Comparison of ENCODE assay signal across 8 mouse cellular contexts in genomic region chr2:153492573-153493392, GRCm38 (mm10). TPM values are rescaled to one million over a fixed set of nuclear protein-coding genes. Genes with fewer than 3 reads are reported as not detected.
DNase-seq lines count a peak whose midpoint lies in the region; ATAC-seq and TF ChIP-seq lines count a peak whose summit lies in the region.

Gene 4930404H24Rik (plus strand): TSS chr2:153492790.

- H3K9ac ChIP-seq in embryonic facial prominence, embryonic 13.5 days: peak within 1 kb of the TSS; percentile 71
- H3K9ac ChIP-seq in heart, embryonic 14.5 days (ENCODE audit: low read length): peak within 1 kb of the TSS; percentile 85
- H3K9ac ChIP-seq in kidney, postnatal 0 days (ENCODE audit: low read depth, low read length): peak within 1 kb of the TSS; percentile 69
- H3K9ac ChIP-seq in liver, embryonic 16.5 days (ENCODE audit: low read depth, low read length): peak within 1 kb of the TSS; percentile 94
- peak within 1 kb of the TSS; percentile 89 for H3K9ac ChIP-seq in neural tube, embryonic 13.5 days

- H3K27ac ChIP-seq in bone marrow macrophage, adult 2 months (ENCODE audit: insufficient read depth, low read depth, low read length): no peak within 1 kb of the TSS
- H3K27ac ChIP-seq in embryonic facial prominence, embryonic 13.5 days: peak within 1 kb of the TSS; percentile 78
- H3K27ac ChIP-seq in heart, embryonic 14.5 days (replicated peaks in 1 of 2; ENCODE audit: control insufficient read depth in 1 of 2, insufficient read depth in 1 of 2, low read depth in 2 of 2, low read length in 2 of 2): peak within 1 kb of the TSS; percentile 86 to 90
- H3K27ac ChIP-seq in kidney, postnatal 0 days: peak within 1 kb of the TSS; percentile 69
- peak within 1 kb of the TSS; percentile 95 for H3K27ac ChIP-seq in liver, embryonic 16.5 days (ENCODE audit: low read length)
- peak within 1 kb of the TSS; percentile 98 for H3K27ac ChIP-seq in neural tube, embryonic 13.5 days (replicated peaks)

- peaks cover 25% of the 10 kb centered on the region for H3K27me3 ChIP-seq in embryonic facial prominence, embryonic 13.5 days
- H3K27me3 ChIP-seq in heart, embryonic 14.5 days (ENCODE audit: control insufficient read depth, insufficient read depth, low read length): no peaks in the 10 kb centered on the region
- no peaks in the 10 kb centered on the region for H3K27me3 ChIP-seq in kidney, postnatal 0 days (ENCODE audit: insufficient read depth, low read length)
- no peaks in the 10 kb centered on the region for H3K27me3 ChIP-seq in liver, embryonic 16.5 days (ENCODE audit: control insufficient read depth, insufficient read depth, low read depth, low read length)
- H3K27me3 ChIP-seq in neural tube, embryonic 13.5 days: peaks cover 18% of the 10 kb centered on the region

- TF ChIP-seq CTCF in bone marrow macrophage, adult 2 months (IDR thresholded peaks at IDR 0.05; ENCODE audit: low read depth, low read length): no peak
- TF ChIP-seq CTCF in kidney, postnatal 0 days (IDR thresholded peaks at IDR 0.05; ENCODE audit: low read depth): no peak

- H3K4me1 ChIP-seq in bone marrow macrophage, adult 2 months (ENCODE audit: control insufficient read depth, insufficient read depth, low read length): peaks cover 55% of the 10 kb centered on the region
- H3K4me1 ChIP-seq in embryonic facial prominence, embryonic 13.5 days: peaks cover 43% of the 10 kb centered on the region
- peaks cover 47 to 63% of the 10 kb centered on the region in 2 experiments for H3K4me1 ChIP-seq in heart, embryonic 14.5 days (ENCODE audit: control insufficient read depth in 2 of 2, insufficient read depth in 2 of 2, low read length in 2 of 2)
- peaks cover 17% of the 10 kb centered on the region for H3K4me1 ChIP-seq in kidney, postnatal 0 days (replicated peaks; ENCODE audit: insufficient read depth, low read length)
- peaks cover 73% of the 10 kb centered on the region for H3K4me1 ChIP-seq in liver, embryonic 16.5 days (ENCODE audit: control insufficient read depth, low read depth, low read length)
- H3K4me1 ChIP-seq in neural tube, embryonic 13.5 days (replicated peaks): peaks cover 62% of the 10 kb centered on the region

- H3K9me3 ChIP-seq in embryonic facial prominence, embryonic 13.5 days: no peaks in the 10 kb centered on the region
- no peaks in the 10 kb centered on the region for H3K9me3 ChIP-seq in heart, embryonic 14.5 days (ENCODE audit: control insufficient read depth, low read length)
- no peaks in the 10 kb centered on the region for H3K9me3 ChIP-seq in kidney, postnatal 0 days (replicated peaks; ENCODE audit: low read length)
- no peaks in the 10 kb centered on the region for H3K9me3 ChIP-seq in liver, embryonic 16.5 days (replicated peaks; ENCODE audit: control insufficient read depth, low read length)
- no peaks in the 10 kb centered on the region for H3K9me3 ChIP-seq in neural tube, embryonic 13.5 days

- DNase-seq in kidney, postnatal 0 days (ENCODE audit: low spot score): peak; percentile 70
- DNase-seq in testis, postnatal 10 days (ENCODE audit: low spot score): peak; percentile 78

- TF ChIP-seq POLR2A in bone marrow macrophage, adult 2 months (IDR thresholded peaks at IDR 0.05; ENCODE audit: borderline replicate concordance, low read depth, low read length): no peak

- H3K4me2 ChIP-seq in embryonic facial prominence, embryonic 13.5 days: peak within 1 kb of the TSS; percentile 98
- peak within 1 kb of the TSS; percentile 96 for H3K4me2 ChIP-seq in heart, embryonic 14.5 days (ENCODE audit: low read length)
- H3K4me2 ChIP-seq in kidney, postnatal 0 days (ENCODE audit: low read length): peak within 1 kb of the TSS; percentile 99
- peak within 1 kb of the TSS; percentile 98 for H3K4me2 ChIP-seq in liver, embryonic 16.5 days (ENCODE audit: low read depth, low read length)
- peak within 1 kb of the TSS; percentile 92 for H3K4me2 ChIP-seq in neural tube, embryonic 13.5 days

- peak; percentile 67 for ATAC-seq in CD4-positive, CD25-positive, alpha-beta regulatory T cell, adult 4 months
- peak; percentile 71 for ATAC-seq in embryonic facial prominence, embryonic 13.5 days (ENCODE audit: insufficient number of reproducible peaks, insufficient read depth, low FRiP score, low TSS enrichment, low read depth)
- peak; percentile 44 for ATAC-seq in heart, embryonic 14.5 days (ENCODE audit: insufficient number of reproducible peaks, insufficient read depth, low FRiP score, low read depth)
- peak; percentile 73 for ATAC-seq in kidney, postnatal 0 days (replicated peaks; ENCODE audit: low FRiP score, low read depth)
- peak; percentile 58 for ATAC-seq in liver, embryonic 16.5 days (ENCODE audit: low read depth)
- ATAC-seq in neural tube, embryonic 13.5 days (ENCODE audit: low read depth): peak; percentile 94

- no peaks in the 10 kb centered on the region for H3K36me3 ChIP-seq in embryonic facial prominence, embryonic 13.5 days
- H3K36me3 ChIP-seq in heart, embryonic 14.5 days (ENCODE audit: control insufficient read depth, insufficient read depth, low read length): no peaks in the 10 kb centered on the region
- no peaks in the 10 kb centered on the region for H3K36me3 ChIP-seq in kidney, postnatal 0 days (ENCODE audit: insufficient read depth, low read length)
- no peaks in the 10 kb centered on the region for H3K36me3 ChIP-seq in liver, embryonic 16.5 days (ENCODE audit: control insufficient read depth, insufficient read depth)
- no peaks in the 10 kb centered on the region for H3K36me3 ChIP-seq in neural tube, embryonic 13.5 days

- under 1% methylated on average over 57 of the region's 83 CpGs for WGBS in embryonic facial prominence, embryonic 13.5 days
- under 1% methylated on average over 69 of the region's 83 CpGs for WGBS in heart, embryonic 14.5 days
- whole genome bisulfite sequencing in kidney, postnatal 0 days: 1% methylated on average over 68 of the region's 83 CpGs
- under 1% methylated on average over 66 of the region's 83 CpGs for WGBS in liver, embryonic 16.5 days (ENCODE audit: insufficient replicate concordance)
- 2% methylated on average over 63 of the region's 83 CpGs for WGBS in neural tube, embryonic 13.5 days

- peak within 1 kb of the TSS; percentile 80 for H3K4me3 ChIP-seq in bone marrow macrophage, adult 2 months (ENCODE audit: insufficient read depth, low read length)
- H3K4me3 ChIP-seq in embryonic facial prominence, embryonic 13.5 days: peak within 1 kb of the TSS; percentile 60
- peak within 1 kb of the TSS; percentile 64 to 69 for H3K4me3 ChIP-seq in heart, embryonic 14.5 days (ENCODE audit: control insufficient read depth in 1 of 2, insufficient read depth in 1 of 2, low read depth in 1 of 2, low read length in 2 of 2)
- peak within 1 kb of the TSS; percentile 58 for H3K4me3 ChIP-seq in kidney, postnatal 0 days (replicated peaks; ENCODE audit: low read depth, low read length)
- peak within 1 kb of the TSS; percentile 77 for H3K4me3 ChIP-seq in liver, embryonic 16.5 days (ENCODE audit: low read depth, low read length)
- H3K4me3 ChIP-seq in neural tube, embryonic 13.5 days: peak within 1 kb of the TSS; percentile 56

RNA-seq across cellular contexts. Expression of gene 4930404H24Rik, which starts in this region (rescaled TPM):
- polyA plus RNA-seq in CD4-positive, CD25-positive, alpha-beta regulatory T cell, adult 4 months (2017; shearing (Covaris generic)): not detected
- polyA plus RNA-seq in bone marrow macrophage, adult 2 months (2012; ENCODE audit: insufficient read depth, insufficient read length, missing spikeins): not detected in 2 replicates
- polyA plus RNA-seq in embryonic facial prominence, embryonic 13.5 days (2015; fragmentation: Nextera tagmentation; extraction: Ambion mirVana): not detected in 2 replicates
- not detected in 2 replicates for polyA plus RNA-seq in heart, embryonic 14.5 days (2014; fragmentation: Nextera tagmentation; extraction: Ambion mirVana)
- not detected in 2 replicates for polyA plus RNA-seq in kidney, postnatal 0 days (2015; fragmentation: Nextera tagmentation; extraction: Ambion mirVana)
- polyA plus RNA-seq in liver, embryonic 16.5 days (2015; fragmentation: Nextera tagmentation; extraction: Ambion mirVana): not detected in 2 replicates
- polyA plus RNA-seq in neural tube, embryonic 13.5 days (2015; fragmentation: Nextera tagmentation; extraction: Ambion mirVana): not detected in 2 replicates

Comparison
In these comparisons a context has a peak if more than half of its experiments do, and no peak if none do; other contexts are left out.
1. Peak in ATAC-seq in CD4-positive, CD25-positive, alpha-beta regulatory T cell, adult 4 months; RNA of the gene not detected or under 1 TPM.
2. Peak in ATAC-seq, H3K4me3 ChIP-seq, H3K27ac ChIP-seq, H3K9ac ChIP-seq and H3K4me2 ChIP-seq in embryonic facial prominence, embryonic 13.5 days; RNA of the gene not detected or under 1 TPM.
3. Peak in ATAC-seq, H3K4me3 ChIP-seq, H3K27ac ChIP-seq, H3K9ac ChIP-seq and H3K4me2 ChIP-seq in heart, embryonic 14.5 days; RNA of the gene not detected or under 1 TPM.
4. Peak in DNase-seq, ATAC-seq, H3K4me3 ChIP-seq, H3K27ac ChIP-seq, H3K9ac ChIP-seq and H3K4me2 ChIP-seq in kidney, postnatal 0 days; RNA of the gene not detected or under 1 TPM.
5. Peak in ATAC-seq, H3K4me3 ChIP-seq, H3K27ac ChIP-seq, H3K9ac ChIP-seq and H3K4me2 ChIP-seq in liver, embryonic 16.5 days; RNA of the gene not detected or under 1 TPM.
6. Peak in ATAC-seq, H3K4me3 ChIP-seq, H3K27ac ChIP-seq, H3K9ac ChIP-seq and H3K4me2 ChIP-seq in neural tube, embryonic 13.5 days; RNA of the gene not detected or under 1 TPM.
7. ATAC-seq: peak in every context shown above with its lines; median percentile 94 in neural tube, embryonic 13.5 days; 73 in kidney, postnatal 0 days; 71 in embryonic facial prominence, embryonic 13.5 days; 67 in CD4-positive, CD25-positive, alpha-beta regulatory T cell, adult 4 months; 58 in liver, embryonic 16.5 days; 44 in heart, embryonic 14.5 days.